Mouse (Mus musculus) spleen, postnatal 36 days (tissue): ENCODE measurements around the gene Ajap1.

Experiments
- DNase-seq, 2 experiments: peaks; one replicate each; pipeline ENCODE4 v3.0.0; 2022; ENCODE audit warnings: low spot score in 2 of 2, mixed read lengths in 1 of 2

Gene Ajap1

GRCm38 (mm10) chr4:153453496-153453895 is 29.1 kb downstream of the Ajap1 start:
- no peak for DNase-seq

DNA sequence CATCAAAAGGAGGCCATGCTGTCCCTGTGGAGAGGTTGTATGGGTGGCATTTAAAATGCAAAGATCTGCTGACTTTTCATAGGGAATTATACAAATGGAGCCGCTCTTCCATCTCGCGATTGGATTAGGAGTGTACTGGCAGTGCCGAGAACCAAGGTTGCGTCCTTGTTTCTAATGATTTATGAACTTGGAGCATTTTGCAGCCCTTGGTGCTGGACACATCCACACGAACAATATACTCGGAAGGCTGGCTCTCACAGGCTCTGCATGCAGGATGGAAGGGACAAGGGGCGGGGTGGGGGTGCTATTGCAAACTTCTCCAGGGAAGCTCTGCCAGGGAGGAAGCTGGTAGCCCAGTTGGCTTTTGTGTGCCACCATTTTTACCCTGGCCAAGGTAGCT is 31.1 kb downstream of the Ajap1 start:
- DNase-seq, result no peak

DNA sequence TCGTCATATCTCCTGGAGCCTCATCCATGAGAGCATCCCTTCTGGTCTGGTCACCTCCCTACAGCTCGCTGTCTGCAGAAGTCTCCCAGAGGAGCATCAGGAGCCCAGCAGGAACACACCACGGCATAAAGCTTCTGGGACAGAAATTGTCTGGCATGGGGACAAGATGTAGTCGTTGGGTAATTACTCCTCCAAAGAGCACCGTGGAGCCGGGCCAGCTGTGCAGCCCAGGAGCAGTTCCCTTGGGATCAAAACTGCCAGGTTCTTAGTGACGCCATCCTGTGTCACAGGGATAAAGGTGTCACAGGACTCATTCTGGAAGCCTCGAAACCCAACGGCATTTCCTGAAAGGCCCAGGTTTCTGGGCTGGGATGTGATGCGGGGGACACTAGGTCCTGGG is 40.1 kb downstream of the Ajap1 start:
- DNase-seq, result no peak

- DNase-seq, result no peak
These were observed 42.7 kb downstream of the Ajap1 start for GRCm38 (mm10) chr4:153439868-153440267.

DNA sequence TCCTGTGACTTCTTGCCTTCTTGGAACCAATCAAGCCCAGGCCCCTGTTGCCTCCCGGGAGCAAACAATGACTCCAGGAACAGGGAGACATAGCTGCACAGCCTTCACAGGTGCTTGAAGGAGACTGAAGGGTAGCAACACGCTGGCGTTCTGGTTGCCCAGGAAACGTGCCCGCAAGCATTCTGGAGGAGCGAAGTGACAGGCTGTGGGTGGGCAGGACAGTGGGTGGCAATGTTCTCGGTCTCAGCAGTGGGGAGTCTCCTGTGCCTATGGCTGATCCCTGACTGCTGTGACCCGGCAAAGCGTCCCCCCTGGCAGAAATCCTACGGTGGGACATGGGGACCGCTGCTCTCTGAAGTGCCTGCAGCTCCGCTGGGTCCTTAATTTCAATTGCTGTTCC is 43.6 kb downstream of the Ajap1 start:
- DNase-seq, result no peak

DNA sequence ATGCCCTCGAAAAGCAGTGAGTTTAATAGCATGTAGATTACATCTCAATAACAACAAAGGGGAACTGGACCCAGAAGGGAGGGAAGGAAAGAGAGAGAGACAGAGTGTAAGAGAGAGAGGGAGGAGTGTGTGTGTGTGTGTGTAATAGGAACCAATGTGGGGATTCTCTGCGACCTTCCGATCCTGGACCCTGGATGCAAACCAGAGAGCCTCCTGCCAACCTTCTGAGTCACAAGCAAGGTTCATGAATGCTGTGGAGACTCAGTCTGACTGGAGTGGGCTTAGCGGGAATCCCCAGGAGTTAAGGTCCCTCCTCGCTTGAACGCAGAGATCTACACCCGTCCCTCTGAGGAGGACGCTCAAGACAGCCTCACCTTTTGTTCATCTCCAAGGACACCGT is 45.4 kb downstream of the Ajap1 start:
- DNase-seq, result no peak

DNA sequence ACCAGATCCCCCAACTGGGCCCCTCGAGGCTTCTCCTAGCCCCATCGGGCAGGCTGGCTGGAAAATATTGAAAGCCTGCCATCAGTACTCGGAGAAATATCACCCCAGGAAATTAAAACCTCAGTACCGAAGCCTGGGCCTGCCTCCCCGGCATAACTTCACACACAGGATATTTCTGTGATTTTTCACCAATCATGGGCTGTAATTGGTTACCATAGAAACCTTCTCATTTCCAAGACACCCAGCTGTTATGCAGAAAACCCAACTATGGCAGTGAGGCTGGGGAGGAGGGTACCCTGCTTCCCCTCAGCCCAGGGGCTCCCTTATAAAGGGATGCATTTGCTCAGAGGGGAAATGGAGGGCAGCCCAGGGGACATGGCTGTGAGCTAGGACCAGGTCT is 46.7 kb downstream of the Ajap1 start:
- no peak for DNase-seq

DNA sequence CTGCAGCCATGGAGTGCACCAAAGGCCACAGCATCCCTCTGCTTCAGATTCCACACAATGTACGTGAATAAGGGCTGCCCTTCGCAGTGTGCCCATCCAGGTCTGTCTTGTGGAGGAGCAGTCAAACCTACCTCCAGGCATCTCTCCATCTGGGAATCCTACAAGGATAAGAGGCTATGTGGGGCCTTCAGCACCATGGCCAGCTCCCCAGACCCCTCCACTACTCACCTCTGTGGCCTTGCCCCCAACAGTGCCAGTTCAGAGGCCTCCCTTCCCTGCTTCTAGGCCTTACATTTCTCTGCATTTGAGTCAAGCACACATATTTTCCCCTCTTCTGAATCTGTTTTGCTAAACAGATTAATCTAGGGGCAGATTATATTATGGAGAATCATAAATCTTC is 52.6 kb downstream of the Ajap1 start:
- DNase-seq, result no peak

DNA sequence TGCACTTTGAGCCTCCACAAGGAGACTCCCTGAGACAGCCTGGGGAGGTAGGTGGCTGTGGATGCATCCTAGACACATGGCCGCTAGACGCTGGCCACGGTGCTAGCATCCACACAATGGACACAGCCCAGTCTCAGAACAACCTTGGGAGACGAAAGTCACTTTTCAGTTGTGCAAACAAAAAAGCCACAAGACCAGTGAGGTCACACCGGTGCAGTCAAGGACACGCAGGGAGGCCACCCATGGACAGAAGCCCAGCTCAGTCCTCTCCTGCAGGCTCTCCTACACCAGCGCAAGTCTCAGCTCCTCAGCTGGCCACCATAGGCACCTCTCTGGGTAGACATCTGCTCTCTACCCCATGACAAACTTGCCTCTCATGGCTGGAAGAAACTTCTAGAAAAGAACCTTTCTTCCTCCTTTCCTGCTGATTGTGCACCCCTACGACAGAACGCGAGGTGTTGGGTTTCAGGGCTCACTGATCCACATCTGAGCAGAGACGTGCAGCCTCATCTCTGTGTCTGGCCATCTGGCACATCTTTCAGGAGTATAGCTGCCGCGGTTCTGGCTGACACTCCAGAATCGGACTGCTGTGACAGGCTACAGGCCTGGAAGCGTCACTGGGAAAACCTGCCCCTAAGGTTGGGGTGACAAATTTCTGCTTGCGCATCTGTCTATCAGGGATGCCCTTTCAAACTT is 56.5 kb downstream of the Ajap1 start:
- DNase-seq, result no peak

GRCm38 (mm10) chr4:153424324-153424723 is 58.3 kb downstream of the Ajap1 start:
- DNase-seq, result no peak

DNA sequence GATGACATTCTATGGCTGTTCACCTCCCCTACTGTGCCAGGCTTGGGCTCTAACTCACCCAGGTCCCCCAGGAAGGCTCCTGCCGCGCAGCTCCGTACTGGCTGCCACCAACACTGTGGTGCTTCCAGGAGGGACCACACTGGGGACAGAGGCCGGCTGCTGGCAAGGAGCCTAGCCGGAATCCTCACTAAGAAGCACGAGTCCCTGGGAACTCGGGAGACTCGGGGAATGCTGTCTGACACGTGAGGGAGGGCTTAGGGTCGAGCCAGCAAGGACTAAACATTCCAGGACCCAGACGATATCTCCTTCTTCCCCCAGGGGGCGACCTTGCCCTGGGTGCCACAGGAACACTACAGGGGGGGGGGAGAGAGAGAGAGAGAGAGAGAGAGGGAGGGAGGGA is 64.7 kb downstream of the Ajap1 start:
- no peak for DNase-seq

DNA sequence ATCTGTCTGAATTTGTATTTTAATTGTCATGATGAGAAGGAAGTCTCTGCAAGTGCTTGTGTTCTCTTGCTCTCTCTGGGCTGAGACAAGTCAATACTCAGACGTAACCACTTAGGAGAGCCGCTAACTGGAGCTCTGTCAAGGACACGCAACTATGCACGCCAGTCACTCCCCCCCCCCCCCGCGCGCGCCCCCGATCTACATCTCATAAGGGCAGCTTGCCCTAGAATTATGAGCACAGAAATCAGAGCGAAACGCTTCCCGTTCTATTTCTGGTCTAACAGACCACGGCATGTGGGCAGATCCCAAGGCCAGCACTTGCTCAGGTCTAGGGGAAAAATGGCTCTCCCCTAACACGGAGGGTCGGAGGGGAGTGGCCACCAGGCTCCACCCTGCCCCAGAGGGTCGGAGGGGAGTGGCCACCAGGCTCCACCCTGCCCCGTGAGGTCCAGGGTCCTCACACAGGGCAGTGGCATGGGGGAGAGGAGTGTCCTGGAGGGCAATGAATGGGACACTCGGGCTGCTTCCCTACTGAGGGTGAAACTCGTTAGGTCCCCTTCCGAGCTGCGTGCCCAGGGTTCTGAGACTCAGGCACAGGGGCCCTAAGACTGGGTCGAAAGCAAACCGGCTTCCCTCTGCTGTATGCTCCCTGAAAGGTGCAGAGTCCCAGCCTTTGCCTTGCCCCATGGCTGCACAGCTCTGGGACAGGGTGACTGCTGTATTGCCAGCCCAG is 65.3 kb downstream of the Ajap1 start:
- no peak for DNase-seq

DNA sequence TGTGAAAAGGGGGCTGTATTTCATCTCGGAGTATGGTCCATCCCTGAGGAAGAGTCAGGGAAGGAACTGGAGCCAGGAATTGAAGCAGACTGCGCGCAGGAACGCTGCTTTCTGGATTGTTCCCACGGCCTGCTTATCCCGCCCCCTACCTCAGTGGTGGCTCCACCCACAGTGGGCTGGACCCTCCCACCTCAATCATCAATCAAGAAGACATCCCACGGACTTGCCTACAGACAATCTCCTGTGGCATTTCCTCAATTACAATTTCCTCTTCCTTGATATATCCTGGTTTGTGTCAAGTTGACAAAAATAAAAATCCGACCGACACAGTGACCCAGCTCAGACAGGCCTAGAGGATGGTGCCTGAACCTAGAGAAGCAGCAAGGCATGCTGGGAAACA is 66.5 kb downstream of the Ajap1 start:
- no peak for DNase-seq

DNA sequence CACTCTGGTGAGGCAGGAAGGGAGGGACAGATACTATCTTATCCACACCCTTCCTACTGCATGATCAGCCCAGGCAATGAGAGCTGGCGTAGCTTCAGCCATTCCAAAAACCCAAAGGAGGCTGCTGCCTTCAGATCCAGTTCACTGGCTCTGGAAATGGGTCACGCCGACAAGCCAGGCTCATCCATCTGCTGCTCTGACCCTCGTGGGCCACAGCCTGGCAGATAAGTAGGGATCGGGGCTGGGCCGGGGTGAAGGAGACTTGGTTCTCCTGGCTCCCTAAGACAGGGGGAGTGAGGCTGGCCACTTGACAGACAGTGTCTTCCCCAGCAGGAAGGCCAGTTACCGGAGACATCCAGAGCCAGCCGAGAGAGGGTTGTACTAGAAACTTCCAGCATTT is 84.2 kb downstream of the Ajap1 start:
- DNase-seq, result no peak

- no peak for DNase-seq
These were observed 95.1 kb downstream of the Ajap1 start for GRCm38 (mm10) chr4:153387478-153387877.

DNA sequence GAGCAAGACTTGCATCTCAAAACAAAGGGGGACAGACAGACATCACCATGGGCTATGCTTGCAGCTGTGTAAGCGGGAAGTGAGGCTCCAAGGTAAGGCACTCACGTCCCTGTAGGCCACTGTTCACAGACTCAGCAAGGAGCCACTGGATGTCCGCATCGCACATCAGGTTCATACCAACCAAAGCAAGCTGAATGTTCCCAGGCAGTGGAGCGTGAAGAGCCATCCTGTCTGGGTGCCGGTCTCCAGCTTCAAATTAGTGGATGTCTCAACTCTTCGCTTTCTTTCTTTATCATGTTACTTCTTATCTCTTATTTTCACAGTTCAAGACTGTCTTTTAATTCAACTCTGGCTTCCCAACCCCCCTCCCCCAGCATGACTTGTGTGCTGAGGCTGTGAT is 101.2 kb downstream of the Ajap1 start:
- DNase-seq, result no peak

GRCm38 (mm10) chr4:153380885-153381284 is 101.7 kb downstream of the Ajap1 start:
- DNase-seq, result no peak

- no peak for DNase-seq
These were observed 104.6 kb downstream of the Ajap1 start for GRCm38 (mm10) chr4:153377981-153378380.

GRCm38 (mm10) chr4:153374233-153374632 is 108.4 kb downstream of the Ajap1 start:
- no peak for DNase-seq

- DNase-seq, result no peak
These were observed 109.5 kb downstream of the Ajap1 start for GRCm38 (mm10) chr4:153373125-153373524.

- no peak for DNase-seq
These were observed 113.9 kb downstream of the Ajap1 start for GRCm38 (mm10) chr4:153368620-153369159.

GRCm38 (mm10) chr4:153360868-153361545 is 121.6 kb downstream of the Ajap1 start:
- no peak for DNase-seq

DNA sequence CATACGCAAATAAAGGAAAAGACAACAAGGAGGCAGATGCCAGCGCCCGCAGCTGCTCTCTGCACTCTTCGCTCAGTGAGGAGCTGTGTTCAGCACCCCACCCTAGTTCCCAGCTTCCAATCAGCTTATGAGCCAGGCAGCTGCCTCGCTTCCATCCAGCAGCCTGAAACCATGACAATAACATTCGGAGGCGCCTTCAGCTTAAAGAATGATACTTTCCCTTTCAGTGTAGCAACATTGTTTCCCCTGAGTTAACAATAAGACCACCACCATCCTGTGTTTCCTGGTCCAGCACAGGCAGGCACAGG is 124.4 kb downstream of the Ajap1 start:
- no peak for DNase-seq
